Mouse (Mus musculus): Measurements from ENCODE around the gene Cry2. TPM values are rescaled to one million over a fixed set of nuclear protein-coding genes. Genes with fewer than 3 reads are reported as not detected.
"Not testable (repeated sequence)": the region's sequence is repeated elsewhere in the genome, so short reads cannot be mapped to it uniquely, and the experiment has no call there.

Cry2 gene
- 28.7 and 30.9 TPM in 2 replicates for polyA plus RNA-seq (2012; rRNA removed)

DNA sequence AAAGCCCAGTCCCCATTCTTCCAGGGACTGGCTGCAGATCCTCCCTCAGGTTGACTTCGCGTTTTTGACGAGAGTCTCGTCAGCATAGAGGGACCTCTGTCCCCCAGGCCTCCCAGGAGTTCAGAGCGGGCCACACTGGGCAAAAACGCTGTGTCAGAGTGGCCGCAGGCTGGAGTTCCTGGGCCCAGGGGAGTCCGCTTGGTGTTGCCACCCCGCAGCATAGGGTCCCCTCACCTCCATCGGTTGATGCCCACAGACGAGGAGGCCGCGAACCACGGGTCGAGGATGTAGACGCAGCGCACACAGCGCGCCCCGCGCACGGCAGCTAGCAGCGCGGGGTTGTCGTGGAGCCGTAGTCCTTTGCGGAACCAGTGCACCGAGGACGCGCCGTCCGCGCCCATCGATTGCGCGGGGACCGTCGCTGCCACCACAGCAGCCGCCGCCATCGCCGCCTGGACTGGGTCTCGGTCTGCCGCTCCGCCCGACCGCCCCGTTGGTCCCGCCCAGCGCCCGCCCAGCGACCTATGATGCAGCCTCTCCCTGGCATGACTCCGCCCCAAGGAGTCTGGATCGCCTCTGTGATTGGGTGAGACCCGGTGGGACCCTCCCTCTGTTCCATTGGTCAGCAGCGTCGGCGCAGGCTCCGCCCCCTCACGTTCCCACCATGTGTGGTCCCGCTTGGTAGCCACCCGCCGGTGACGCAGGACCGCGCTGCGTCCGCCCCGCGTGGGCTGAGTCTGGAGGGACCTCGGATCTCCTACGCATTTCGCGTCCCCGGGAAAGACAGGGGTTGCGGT, at the start of gene Cry2:
Gene Cry2, minus strand, starts transcription at position 466 of the 797 bp plus-strand sequence.
- DNase-seq (ENCODE audit: low read depth) = no peak

DNA sequence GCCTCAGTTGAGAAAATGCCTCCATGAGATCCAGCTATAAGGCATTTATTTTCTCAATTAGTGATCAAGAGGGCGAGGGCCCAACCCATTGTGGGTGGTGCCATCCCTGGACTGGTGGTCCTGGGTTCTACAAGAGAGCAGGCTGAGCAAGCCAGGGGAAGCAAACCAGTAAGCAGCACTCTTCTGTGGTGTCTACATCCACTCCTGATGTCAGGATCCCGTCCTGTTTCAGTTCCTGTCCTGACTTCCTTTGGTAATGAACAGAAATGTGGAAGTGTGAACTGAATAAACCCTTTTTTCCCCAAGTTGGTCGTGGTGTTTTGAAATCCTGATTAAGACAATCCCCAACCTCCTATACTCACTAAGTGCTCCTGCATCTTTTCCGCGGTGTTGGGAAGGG, 49.7 kb upstream of the Cry2 start:
- DNase-seq (ENCODE audit: low read depth) = no peak

DNA sequence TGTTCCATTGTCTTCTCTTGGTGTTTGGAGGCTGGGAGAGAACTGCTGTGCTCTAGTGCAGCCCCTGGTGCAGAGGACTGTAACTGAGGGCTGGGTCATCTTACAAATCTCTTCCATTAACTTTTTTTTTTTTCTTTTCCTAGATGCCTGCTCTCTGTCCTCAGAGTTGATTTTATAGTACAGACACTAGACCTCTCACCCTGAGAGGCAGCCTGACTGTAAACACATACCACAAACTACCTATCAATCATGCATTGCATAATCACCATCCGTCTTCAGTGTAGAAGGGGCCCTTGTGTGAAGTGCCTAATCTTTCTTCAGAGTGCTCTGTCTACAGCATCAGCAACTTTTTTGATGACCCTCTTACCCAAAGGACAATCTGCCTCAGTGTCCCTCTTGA, 48.7 kb upstream of the Cry2 start:
- no peak for DNase-seq (ENCODE audit: low read depth)

DNA sequence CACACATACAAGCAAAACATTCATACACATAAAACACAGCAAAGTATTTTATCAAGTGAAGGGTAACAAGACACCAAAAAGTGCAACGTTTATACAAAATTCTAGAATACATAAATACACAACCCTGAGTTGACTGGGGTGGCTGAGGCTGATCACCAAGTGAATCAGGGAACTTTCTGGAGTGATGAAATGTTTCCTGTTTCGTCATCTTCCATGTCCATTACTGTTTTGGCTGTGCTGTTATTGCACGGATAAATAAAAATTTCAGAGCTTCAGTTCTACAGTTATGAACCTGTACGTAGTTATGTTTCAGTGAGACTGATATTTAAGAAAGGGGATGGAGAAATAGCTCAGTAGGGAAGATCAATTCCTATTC, 44.5 kb upstream of the Cry2 start:
- no peak for DNase-seq (ENCODE audit: low read depth)

DNA sequence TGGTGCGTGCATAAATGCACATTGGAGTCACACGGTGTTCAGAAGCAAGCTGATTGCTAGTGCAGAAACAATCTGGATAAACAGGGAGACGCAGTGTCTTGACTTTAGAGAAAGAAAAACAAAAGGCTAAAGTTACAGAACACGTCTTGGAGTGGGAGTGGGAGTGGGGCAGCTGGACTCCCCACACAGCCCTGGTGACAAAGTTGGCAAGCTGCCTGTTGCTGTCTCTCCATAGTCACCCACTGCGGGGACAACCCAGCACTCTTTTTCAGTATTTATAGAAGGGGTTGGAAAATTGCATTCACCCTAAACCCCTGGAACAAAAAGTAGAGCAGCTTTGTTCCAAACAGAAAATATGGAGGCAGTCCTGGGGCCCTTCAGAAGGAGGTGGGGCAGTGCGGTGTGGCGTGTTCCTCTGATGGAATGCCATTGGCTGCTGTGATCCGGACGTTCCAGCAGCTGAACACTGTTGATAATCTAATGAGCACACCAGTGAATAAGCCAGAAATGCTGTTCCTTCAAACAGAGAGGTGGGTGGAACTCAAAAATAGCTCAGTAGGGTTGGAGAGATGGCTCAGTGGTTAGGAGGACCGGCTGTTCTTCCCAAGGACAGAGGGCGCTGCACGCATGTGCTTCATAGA, 43.9 kb upstream of the Cry2 start:
- no peak for DNase-seq (ENCODE audit: low read depth)

DNA sequence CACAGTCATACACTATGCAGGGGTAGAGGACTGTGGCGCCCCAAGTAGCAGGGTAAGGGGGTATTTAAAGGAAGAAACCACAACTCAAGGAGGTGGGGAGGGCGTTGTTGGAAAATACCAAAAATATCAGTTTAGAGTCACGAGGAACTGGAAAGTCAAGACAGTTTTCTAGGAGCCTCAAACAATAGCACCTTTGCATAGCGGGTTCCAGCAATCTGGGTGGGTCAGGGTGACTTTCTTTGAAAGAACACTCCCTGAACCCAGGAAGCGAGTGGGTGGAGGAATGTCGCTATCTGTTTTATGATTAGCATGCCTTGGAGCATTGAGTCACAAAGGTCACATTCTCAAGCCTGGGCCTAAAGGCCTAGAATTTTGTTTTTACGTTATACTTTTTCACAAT, 42.7 kb upstream of the Cry2 start:
- DNase-seq (ENCODE audit: low read depth) = not testable (repeated sequence)

DNA sequence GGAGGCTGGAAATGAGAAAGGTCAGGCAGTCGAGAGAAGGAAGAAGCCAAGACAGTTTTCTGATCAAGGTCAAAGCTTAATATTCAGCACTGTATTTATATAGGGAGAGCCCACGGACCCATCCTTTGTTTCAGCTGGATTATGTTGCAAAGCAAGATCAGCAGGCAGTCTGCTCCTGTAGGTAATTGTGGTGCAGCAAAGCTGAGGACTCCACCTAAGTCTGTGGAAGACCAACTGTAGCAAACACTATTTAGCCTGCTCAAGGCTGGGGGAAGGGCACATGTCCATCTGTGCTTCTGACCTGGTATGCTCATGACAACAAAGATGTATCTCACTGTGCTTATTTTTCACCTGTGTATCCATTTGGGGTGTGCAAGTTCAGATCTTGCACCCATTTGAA, 41.9 kb upstream of the Cry2 start:
- no peak for DNase-seq (ENCODE audit: low read depth)

DNA sequence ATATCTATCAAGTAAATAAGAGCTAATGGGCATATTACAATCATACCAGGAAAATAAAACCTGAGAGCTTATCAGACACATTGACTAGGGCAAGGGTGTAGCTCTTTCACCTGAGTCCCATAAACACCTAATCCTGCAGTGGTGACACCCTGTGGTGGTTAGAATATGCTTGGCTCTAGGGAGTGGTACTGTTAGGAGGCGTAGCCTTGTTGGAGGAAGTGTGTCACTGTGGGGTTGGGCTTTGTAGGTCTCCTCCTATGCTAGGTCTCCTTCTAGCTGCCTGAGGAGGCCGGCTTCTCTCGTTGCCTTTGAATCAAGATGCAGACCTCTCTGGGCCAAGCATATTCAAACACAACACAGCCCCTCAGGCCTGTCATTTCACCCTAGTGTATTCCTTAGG, 41.1 kb upstream of the Cry2 start:
- no peak for DNase-seq (ENCODE audit: low read depth)

DNA sequence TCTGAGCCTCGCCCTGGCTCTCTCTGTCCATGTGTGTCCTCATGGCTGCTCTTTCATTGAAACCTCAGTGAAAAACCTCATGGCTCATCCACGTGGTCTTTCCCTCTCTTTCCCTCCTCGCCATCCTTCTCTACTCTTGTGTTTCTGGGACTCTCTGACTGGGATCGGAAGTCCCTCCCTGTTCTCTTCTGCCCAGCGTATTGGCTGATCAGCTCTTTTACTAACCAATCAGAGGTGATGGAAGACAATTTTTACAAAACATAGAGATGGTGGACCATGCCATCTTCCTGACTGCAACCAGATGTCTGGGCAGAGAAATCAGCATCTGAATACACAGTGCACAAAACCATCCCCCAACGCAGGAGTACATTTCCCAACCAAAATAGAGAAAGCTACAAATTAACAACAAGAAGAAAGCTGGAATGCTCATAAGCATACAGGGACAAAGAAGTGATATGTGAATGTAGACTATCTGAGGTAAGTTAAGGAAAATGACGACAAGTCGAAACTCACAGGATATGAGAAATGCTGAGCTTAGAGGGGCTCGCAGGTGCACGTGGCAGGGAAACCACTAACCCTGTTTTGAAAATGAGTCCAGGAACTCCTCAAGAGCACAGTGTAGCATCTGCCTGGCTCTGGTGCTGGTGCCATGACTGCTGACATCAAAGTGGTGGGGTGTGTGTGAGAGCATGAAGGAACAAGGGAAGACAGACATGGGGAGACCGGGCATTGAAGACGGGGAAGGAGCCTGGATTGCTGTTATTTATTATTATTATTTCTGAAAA, 38.2 kb upstream of the Cry2 start:
- DNase-seq (ENCODE audit: low read depth) = no peak

DNA sequence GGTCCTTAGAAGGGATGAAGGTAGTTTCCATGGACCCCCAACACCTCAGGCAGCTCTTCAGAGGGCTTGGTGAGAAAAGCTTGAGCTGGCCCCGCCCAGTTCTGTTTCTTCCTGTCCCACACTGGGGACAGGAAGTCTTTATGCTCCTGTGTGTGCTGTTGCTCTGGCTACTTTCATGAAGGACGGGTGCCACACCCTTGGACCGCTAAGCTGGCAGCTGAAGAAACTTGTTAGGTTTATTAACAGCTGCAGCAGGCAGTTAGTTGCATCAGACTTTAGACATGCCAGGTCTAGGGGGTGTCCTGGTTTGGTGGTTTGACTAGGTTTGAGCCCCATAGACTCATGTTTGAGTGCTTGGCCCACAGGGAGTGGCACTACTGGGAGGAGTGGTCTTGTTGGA, 30.8 kb upstream of the Cry2 start:
- DNase-seq (ENCODE audit: low read depth) = no peak

DNA sequence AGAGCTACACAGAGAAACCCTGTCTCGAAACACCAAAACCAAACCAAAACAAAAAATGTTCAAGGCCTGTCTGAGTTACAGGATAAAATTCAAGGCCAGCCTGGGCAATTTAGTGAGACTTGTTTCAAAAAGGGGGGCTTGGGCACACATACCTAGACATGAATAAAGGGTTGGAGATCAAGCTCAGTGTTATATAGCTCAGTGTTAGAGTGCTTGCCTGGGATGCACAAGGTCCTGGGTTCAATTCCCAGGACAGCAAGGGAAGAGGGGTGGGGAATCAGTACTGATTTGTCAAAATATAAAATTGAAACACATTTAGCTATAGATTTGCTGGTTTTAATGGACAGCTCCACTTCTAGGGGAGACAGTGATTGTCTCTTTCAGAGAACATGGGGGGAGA, 27.4 kb upstream of the Cry2 start:
- DNase-seq (ENCODE audit: low read depth) = no peak

DNA sequence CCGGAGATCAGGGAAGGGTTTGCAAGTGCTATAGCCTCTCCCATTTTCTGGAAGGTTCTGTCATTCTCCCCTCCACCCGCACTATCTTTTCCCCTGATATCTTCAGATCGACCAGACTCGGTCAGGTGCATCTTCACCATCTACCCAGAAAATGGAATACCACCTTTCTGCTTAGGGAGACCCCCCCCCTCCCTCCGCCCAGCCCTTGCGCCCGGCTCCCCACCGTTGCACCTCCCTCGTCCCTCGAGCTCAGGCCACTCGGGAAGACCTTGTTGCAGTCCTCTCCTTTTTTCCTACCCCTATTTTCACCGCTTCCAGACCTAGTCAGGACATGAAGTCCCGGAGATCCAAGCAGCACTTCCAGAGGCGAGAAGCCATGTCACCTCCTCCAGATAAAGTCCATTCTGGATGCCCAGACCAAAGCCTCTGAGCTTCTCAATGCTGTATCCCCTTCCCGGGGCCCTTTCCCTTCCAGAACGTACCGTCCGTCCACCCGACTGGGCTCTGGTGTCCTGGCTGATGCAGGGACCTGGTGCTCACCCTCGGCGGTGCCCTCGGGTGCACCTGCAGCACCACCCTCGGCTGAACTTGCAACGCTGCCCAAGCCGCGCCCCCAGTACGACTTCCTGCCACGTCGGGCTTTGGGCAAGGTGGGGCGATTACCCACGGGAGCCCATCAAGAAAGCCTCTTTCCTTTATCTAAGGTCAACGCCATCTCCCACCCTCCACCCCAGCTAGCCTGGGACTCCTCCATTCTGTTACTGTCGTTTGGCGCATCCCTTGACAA, 26.3 kb upstream of the Cry2 start, which contains the start of gene Slc35c1:
Gene Slc35c1, minus strand, starts transcription at position 618 of the 787 bp plus-strand sequence.
- no peak for DNase-seq (ENCODE audit: low read depth)

DNA sequence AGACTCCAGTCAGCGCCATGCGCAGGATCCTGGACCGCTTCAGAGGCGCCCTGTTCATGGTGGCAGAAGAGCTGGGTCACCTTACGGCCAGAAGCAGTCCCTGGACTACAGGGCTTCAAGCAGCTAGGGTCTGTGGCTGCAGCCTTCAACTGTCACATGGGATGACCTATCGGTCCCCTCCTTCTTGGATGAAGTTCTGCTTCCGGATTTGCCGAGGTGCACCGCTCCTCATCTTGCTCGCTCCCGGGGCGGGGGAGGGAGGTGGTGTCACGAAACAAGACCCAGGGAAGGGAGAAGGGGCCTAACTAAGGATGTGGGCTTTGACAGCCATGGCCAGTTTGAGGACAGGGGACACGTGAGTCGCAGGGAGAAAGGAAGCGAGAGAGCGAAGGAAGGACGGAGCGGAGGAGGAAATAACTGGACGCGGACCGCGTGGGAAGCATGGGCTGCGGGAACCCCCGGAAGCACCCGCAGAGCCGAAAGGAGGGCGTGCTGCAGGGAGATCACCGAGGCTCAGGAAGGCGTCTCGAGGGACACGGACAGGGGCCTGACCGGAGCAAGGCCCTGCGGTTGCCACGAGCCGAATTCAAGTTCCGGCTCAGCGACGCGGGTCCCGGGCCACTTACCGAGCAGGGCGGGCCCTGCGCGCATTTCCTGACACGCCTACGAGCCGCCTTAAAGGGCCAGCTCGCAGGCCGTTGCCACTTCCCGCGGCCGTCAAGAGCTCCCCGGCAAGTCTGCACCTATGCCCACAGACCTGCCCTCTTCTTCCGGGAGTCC, 25.5 kb upstream of the Cry2 start:
- DNase-seq (ENCODE audit: low read depth) = no peak

DNA sequence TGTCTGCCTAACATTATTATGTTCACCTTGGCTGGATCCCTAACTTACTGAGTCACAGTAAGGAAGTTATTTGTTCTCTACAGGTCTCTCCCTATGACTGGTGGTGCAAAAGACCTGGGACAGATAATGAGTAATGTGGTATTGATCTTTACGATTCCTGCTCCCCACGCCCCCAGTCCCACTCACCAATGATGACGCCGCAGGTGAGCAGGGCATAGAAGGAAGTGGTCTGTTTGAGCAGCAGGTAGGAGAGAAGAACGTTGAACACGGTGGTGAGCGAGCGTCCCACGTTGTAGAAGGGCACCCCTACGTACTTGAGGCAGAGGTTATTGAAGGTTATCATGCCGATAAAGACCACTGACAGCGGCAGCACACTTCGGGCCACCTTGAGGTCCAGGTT, 24.6 kb upstream of the Cry2 start:
- DNase-seq (ENCODE audit: low read depth) = no peak

DNA sequence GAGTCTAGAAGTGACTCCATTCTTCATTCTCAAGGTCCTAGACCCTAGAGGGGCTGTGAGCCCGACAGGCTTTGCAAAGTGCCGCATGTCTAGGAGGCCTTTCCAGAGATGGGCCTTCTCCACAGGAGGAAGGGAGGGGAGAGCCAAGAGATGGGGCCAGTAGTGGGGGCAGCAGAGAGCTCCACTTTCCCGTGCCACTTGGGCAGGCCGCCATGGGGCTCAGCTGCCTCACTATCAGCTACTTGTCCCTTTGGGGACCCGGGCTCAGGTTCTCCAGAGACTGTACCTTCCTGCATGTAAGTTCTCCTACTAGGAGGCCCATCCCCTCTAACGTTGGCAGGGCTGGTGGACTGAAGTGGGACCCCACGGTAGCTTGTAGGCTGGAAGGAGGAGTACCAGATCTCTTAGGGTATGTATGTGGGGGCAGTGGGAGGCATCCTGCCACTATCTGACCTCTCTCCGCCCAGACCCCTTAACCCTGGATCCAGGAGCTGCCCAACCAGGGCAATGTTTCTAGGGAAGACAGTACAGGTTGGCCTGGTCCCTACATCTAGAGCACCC, 23.2 kb upstream of the Cry2 start:
- no peak for DNase-seq (ENCODE audit: low read depth)

DNA sequence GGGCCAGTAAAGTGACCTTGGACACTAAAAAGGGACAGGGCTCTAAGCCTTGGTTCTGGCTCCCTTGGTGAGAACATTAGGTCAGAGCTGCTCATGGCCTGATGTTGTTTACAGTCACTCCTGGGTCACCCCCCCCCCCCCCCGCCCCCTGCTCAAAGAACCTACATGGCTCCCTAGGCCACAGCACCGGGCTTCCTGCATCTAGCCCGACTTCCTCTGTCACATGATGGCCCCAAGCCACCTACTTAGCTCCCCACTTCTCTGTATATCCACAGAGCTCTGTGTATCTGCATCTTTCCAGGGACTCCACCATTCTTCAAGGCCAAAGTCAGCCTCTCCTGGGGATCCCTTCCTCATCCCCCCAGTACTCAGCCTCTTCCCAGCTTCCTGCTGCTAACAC, 21.9 kb upstream of the Cry2 start:
- no peak for DNase-seq (ENCODE audit: low read depth)

DNA sequence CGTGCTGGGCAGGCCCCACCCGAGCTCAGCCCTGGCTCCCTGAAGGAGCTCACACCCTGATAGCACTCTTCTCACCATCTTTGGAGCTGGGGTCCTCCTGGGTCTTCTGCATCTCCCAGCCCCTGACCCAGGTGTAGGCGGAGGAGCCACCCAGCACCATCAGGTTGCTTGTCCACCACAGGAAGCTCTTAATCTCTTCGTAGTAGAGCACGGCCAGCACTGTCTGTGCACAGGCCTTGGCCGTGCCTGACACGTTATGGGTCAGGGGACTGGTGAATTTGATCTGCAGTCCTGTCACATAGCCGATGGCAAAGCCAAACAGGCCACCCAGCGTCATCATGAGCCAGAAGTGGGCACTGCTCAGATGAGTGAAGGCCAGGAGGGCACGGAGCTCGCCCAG, 20.3 kb upstream of the Cry2 start:
- DNase-seq (ENCODE audit: low read depth) = no peak

DNA sequence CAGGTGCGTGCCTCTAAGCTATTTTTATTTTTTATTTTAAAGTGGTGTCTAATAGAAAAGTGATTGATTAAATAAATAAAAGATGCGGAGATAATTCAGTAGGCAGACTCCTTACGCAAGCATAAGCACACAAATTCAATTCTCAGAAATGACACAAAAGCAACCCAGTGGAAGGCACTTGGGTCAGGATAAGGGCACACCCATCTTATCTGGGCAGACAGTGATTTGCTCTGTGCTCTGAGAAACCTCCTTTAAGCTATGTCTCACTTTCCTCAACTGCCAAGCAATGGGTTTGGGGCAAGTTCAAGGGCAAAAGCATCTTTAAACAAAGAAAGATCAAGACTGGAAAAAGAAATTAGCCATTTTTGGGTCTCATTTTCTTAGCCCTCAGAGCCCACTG, 17.3 kb upstream of the Cry2 start:
- no peak for DNase-seq (ENCODE audit: low read depth)

DNA sequence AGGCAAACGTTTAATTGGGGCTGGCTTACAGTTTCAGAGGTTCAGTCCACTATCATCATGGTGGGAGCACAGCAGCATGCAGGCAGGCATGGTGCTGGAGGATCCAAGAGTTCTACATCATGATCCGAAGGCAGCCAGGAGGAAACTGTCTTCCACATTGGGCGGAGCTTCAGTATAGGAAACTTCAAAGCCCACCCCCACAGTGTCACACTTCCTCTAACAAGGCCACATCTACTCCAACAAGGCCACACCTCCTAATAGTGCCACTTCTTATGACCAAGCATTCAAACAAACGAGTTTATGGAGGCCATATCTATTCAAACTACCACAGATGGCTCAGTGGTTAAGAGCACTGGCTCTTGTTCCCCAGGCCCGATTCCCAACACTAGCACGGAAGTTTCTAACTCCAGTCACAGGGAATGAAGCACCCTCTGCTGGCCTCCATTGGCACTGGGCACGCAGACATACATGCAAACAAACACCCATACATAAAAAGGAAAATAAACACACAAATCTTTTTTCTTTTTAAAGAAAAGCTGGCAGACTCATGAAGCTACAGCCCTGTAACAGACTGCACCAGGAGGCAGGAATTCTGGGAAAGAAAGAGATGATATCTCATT, 13.4 kb upstream of the Cry2 start:
- DNase-seq (ENCODE audit: low read depth) = no peak

DNA sequence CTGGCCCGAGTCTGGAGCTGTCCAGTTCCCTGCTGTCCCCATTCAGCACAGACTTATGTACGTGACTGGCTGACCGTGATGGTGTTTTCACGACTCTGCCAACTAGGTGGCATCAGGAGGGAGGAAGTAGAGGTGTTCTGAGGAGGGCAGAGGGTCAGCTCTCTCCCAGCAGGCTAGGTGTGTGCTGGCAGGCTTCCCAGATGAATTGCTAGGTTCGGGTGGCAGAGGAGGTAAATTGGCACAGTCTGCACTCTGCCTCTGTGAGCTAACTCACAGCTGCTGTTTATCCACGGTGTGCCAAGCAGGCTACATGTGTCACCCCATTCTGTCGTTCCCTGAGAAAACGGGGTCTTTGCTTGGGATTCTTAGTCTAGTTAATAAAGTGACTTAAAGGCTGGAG, 12.8 kb upstream of the Cry2 start:
- no peak for DNase-seq (ENCODE audit: low read depth)
